Mouse (Mus musculus) hindbrain, embryonic 14.5 days (tissue): Measurements from ENCODE around the gene Sgta. TPM values are rescaled to one million over a fixed set of nuclear protein-coding genes. Genes with fewer than 3 reads are reported as not detected.
A peak's percentile ranks its signal among the peaks of the same experiment; 100 is the strongest.

ENCODE experiments used
- ATAC-seq: fragments of 200-750 bp; cut with Nextera tagmentation; 2 replicates; pipeline ENCODE4 v1.8.0; 2017; ENCODE audit warnings: moderate number of reproducible peaks, mild to moderate bottlenecking, moderate TSS enrichment, moderate library complexity; ENCODE audit not compliant: low FRiP score
- DNase-seq: peaks from one replicate; pipeline ENCODE4 v3.0.0-alpha.2; 2015; ENCODE audit warnings: low spot score
- H3K27ac ChIP-seq: fragments of 300-500 bp; sonication (generic); 2 replicates; pipeline ENCODE4 v1.5.1; 2014; ENCODE audit warnings: mild to moderate bottlenecking, moderate library complexity
- H3K27me3 ChIP-seq: fragments of 300-500 bp; sonication (generic); 2 replicates; pipeline ENCODE4 v1.6.1; 2014; ENCODE audit warnings: mild to moderate bottlenecking, low read length, mixed read lengths; ENCODE audit not compliant: control insufficient read depth, insufficient read depth
- H3K36me3 ChIP-seq: fragments of 300-500 bp; sonication (generic); replicated peaks from 2 replicates; pipeline ENCODE4 v1.6.1; 2014; ENCODE audit not compliant: control insufficient read depth, insufficient read depth
- H3K4me1 ChIP-seq: fragments of 300-500 bp; sonication (generic); replicated peaks from 2 replicates; pipeline ENCODE4 v1.6.1; 2014; ENCODE audit warnings: antibody characterized with exemption, low read length, mixed read lengths; ENCODE audit not compliant: control insufficient read depth, insufficient read depth
- H3K4me2 ChIP-seq: fragments of 300-500 bp; sonication (generic); replicated peaks from 2 replicates; pipeline ENCODE4 v1.6.1; 2014; ENCODE audit warnings: mild to moderate bottlenecking, moderate library complexity
- H3K4me3 ChIP-seq: fragments of 300-500 bp; sonication (generic); replicated peaks from 2 replicates; pipeline ENCODE4 v1.5.1; 2014; ENCODE audit warnings: mild to moderate bottlenecking, low read length
- H3K9ac ChIP-seq: fragments of 300-500 bp; sonication (generic); 2 replicates; pipeline ENCODE4 v1.6.1; 2014
- H3K9me3 ChIP-seq: fragments of 300-500 bp; sonication (generic); 2 replicates; pipeline ENCODE4 v1.6.1; 2016; ENCODE audit warnings: low read length; ENCODE audit not compliant: control insufficient read depth
- WGBS: fragments of 180-500 bp; shearing (Covaris S2); extraction: QIAGEN DNeasy Blood & Tissue Kit; methylation state at CpG from one replicate; pipeline ENCODE4 v1.1.7; 2014; 5-methylcytosine and 5-hydroxymethylcytosine counted together
- polyA plus RNA-seq: library from polyadenylated mRNA; unstranded; fragments of >200 nt; fragmentation: Nextera tagmentation; extraction: Ambion mirVana; gene quantifications from 2 replicates; pipeline ENCODE4 v1.2.1, GENCODE M21; 2014

The Sgta gene
- polyA plus RNA-seq, 1 experiment from 2014 or later = 260 TPM

GRCm38 (mm10) chr10:81025639-81026275, 34.2 kb downstream of the Sgta start, which contains the start of gene Diras1:
Gene Diras1, minus strand, starts transcription at chr10:81025662.
- peak within 1 kb of the TSS; percentile 92 for H3K4me2 ChIP-seq
- DNase-seq (no peak), ATAC-seq (peak; percentile 22; the same call in 1 of the 2 replicates)
- no peaks in the 10 kb centered on the region for H3K9me3 ChIP-seq
- peaks cover 19% of the 10 kb centered on the region for H3K27me3 ChIP-seq
- peak within 1 kb of the TSS; percentile 67 for H3K4me3 ChIP-seq
- H3K27ac ChIP-seq = peak within 1 kb of the TSS; percentile 9; the same call in 1 of the 2 replicates
- peaks cover 17% of the 10 kb centered on the region for H3K36me3 ChIP-seq
- peak within 1 kb of the TSS; percentile 88 for H3K9ac ChIP-seq
- peaks cover 17% of the 10 kb centered on the region for H3K4me1 ChIP-seq
- 49% methylated on average over 12 of the region's 12 CpGs for WGBS

GRCm38 (mm10) chr10:81025047-81025621, 34.8 kb downstream of the Sgta start:
- H3K36me3 ChIP-seq = peaks cover 16% of the 10 kb centered on the region
- H3K4me3 ChIP-seq = peak overlapping the region; percentile 67
- H3K9me3 ChIP-seq = no peaks in the 10 kb centered on the region
- ATAC-seq (peak; percentile 36), DNase-seq (peak; percentile 50)
- peak overlapping the region; percentile 9; the same call in 1 of the 2 replicates for H3K27ac ChIP-seq
- H3K27me3 ChIP-seq = peaks cover 19% of the 10 kb centered on the region
- H3K4me2 ChIP-seq = peak overlapping the region; percentile 92
- 2% methylated on average over 34 of the region's 43 CpGs for whole genome bisulfite sequencing
- peak overlapping the region; percentile 88 for H3K9ac ChIP-seq
- peaks cover 17% of the 10 kb centered on the region for H3K4me1 ChIP-seq

- peak overlapping the region; percentile 67 for H3K4me3 ChIP-seq
- H3K4me2 ChIP-seq = peak overlapping the region; percentile 92
- H3K27me3 ChIP-seq = peaks cover 19% of the 10 kb centered on the region
- 74% methylated on average over 5 of the region's 5 CpGs for WGBS
- no peak for DNase-seq
- H3K9me3 ChIP-seq = no peaks in the 10 kb centered on the region
- H3K27ac ChIP-seq = no peak overlapping the region
- H3K9ac ChIP-seq = peak overlapping the region; percentile 88
- peak; percentile 9; the same call in 1 of the 2 replicates for ATAC-seq
- H3K36me3 ChIP-seq = peaks cover 10% of the 10 kb centered on the region
- peaks cover 15% of the 10 kb centered on the region for H3K4me1 ChIP-seq
Observed at GRCm38 (mm10) chr10:81024346-81024937, 35.5 kb downstream of the Sgta start.

GRCm38 (mm10) chr10:81022744-81023143, 37.2 kb downstream of the Sgta start:
- ATAC-seq = no peak
- H3K27me3 ChIP-seq = peaks cover 19% of the 10 kb centered on the region
- peaks cover 10% of the 10 kb centered on the region for H3K36me3 ChIP-seq
- H3K27ac ChIP-seq = no peak overlapping the region
- H3K4me1 ChIP-seq = peaks cover 14% of the 10 kb centered on the region
- no peaks in the 10 kb centered on the region for H3K9me3 ChIP-seq
- no peak for DNase-seq
- no peak overlapping the region for H3K9ac ChIP-seq
- H3K4me2 ChIP-seq = no peak overlapping the region
- no peak overlapping the region for H3K4me3 ChIP-seq
- 76% methylated on average over 8 of the region's 8 CpGs for WGBS

- Histone ChIP-seq H3K27me3 (peaks cover 19% of the 10 kb centered on the region), H3K9me3 (no peaks in the 10 kb centered on the region), H3K4me2 (peak overlapping the region; percentile 31), H3K4me1 (peaks cover 14% of the 10 kb centered on the region), H3K27ac (no peak overlapping the region), H3K36me3 (peaks cover 10% of the 10 kb centered on the region), H3K9ac (no peak overlapping the region), H3K4me3 (no peak overlapping the region)
- DNase-seq (no peak), ATAC-seq (no peak)
- WGBS = 17% methylated on average over 26 of the region's 26 CpGs
Observed at GRCm38 (mm10) chr10:81021547-81022110, 38.4 kb downstream of the Sgta start.

GRCm38 (mm10) chr10:81020207-81020606, 39.8 kb downstream of the Sgta start:
- DNase-seq (no peak), ATAC-seq (no peak)
- Histone ChIP-seq H3K27me3 (peaks cover 19% of the 10 kb centered on the region), H3K9ac (no peak overlapping the region), H3K27ac (no peak overlapping the region), H3K4me2 (no peak overlapping the region), H3K9me3 (no peaks in the 10 kb centered on the region), H3K4me3 (no peak overlapping the region), H3K4me1 (peaks cover 14% of the 10 kb centered on the region; the same call in 1 of the 2 replicates), H3K36me3 (peaks cover 10% of the 10 kb centered on the region)
- WGBS = 69% methylated on average over 2 of the region's 2 CpGs

- H3K4me3 ChIP-seq = no peak overlapping the region
Observed at GRCm38 (mm10) chr10:81019687-81020086, 40.3 kb downstream of the Sgta start.

GRCm38 (mm10) chr10:81018326-81018725, 41.7 kb downstream of the Sgta start:
- no peak overlapping the region for H3K9ac ChIP-seq
- 0 out of 2 replicates have a peak, but pooled peaks cover 6% of the 10 kb centered on the region for H3K27me3 ChIP-seq
- no peak overlapping the region for H3K4me3 ChIP-seq
- ATAC-seq (no peak), DNase-seq (no peak)
- WGBS = 42% methylated on average over 10 of the region's 10 CpGs
- H3K9me3 ChIP-seq = no peaks in the 10 kb centered on the region
- H3K4me1 ChIP-seq = 0 out of 2 replicates have a peak, but pooled peaks cover 10% of the 10 kb centered on the region
- no peak overlapping the region for H3K27ac ChIP-seq
- H3K4me2 ChIP-seq = no peak overlapping the region
- peaks cover 10% of the 10 kb centered on the region for H3K36me3 ChIP-seq

More at GRCm38 (mm10) chr10:81019687-81020086, 40.3 kb downstream of the Sgta start:
- ATAC-seq (no peak), DNase-seq (no peak)
- Histone ChIP-seq H3K27ac (no peak overlapping the region), H3K9me3 (no peaks in the 10 kb centered on the region), H3K4me1 (peaks cover 10% of the 10 kb centered on the region; the same call in 1 of the 2 replicates), H3K27me3 (peaks cover 17% of the 10 kb centered on the region), H3K9ac (no peak overlapping the region), H3K4me2 (no peak overlapping the region), H3K36me3 (peaks cover 10% of the 10 kb centered on the region)
- 74% methylated on average over 6 of the region's 6 CpGs for WGBS

- Histone ChIP-seq H3K9ac (no peak overlapping the region), H3K36me3 (peaks cover 10% of the 10 kb centered on the region), H3K9me3 (no peaks in the 10 kb centered on the region), H3K4me2 (no peak overlapping the region), H3K27me3 (no peaks in the 10 kb centered on the region), H3K27ac (no peak overlapping the region), H3K4me3 (no peak overlapping the region), H3K4me1 (0 out of 2 replicates have a peak, but pooled peaks cover 6% of the 10 kb centered on the region)
- no peak for ATAC-seq
- WGBS = 11% methylated on average over 7 of the region's 7 CpGs
- no peak for DNase-seq
Observed at GRCm38 (mm10) chr10:81016645-81017044, 43.3 kb downstream of the Sgta start.
